Mouse (Mus musculus) heart, postnatal 36 days (tissue): ENCODE data around the gene Chd2. TPM values are rescaled to one million over a fixed set of nuclear protein-coding genes. Genes with fewer than 3 reads are reported as not detected.
"Not testable (repeated sequence)": the region's sequence is repeated elsewhere in the genome, so short reads cannot be mapped to it uniquely, and the experiment has no call there.

ENCODE experiments used
- DNase-seq, 2 experiments: peaks; one replicate each; pipeline ENCODE4 v3.0.0; 2021 to 2022
- intact Hi-C: fragments of 180-260 bp; cut with DNase I; formaldehyde crosslinking; loops from one replicate; pipeline ENCODE4 v1.15.1; 2025
- total RNA-seq, 2 experiments: library from RNA; stranded (reverse); gene quantifications; 2 replicates each; pipeline ENCODE4 v1.2.3; 2021

Chd2 gene
- total RNA-seq, 2 experiments from 2014 or later = 49.0 to 52.1 TPM

DNA sequence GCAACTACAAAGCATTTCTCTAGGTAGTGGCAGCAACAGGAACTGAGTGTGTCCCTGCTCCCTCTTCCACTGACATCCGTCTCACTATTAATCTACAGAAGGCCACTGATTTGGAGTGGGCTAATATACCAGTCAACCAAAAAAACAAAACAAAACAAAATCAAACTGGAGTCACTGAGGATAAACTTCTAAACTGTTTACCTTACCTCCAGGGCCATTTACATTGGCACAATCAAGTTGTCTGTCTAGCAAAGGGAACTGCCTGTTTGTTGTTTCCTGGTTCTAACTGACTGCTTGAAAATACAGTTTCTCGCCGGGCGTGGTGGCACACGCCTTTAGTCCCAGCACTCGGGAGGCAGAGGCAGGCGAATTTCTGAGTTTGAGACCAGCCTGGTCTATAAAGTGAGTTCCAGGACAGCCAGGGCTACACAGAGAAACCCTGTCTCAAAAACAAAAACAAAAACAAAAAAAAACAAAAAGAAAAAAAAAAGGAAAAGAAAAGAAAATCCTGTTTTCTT is 13.2 kb downstream of the Chd2 start:
- not testable (repeated sequence) for DNase-seq
- intact Hi-C loops = loop anchor here (10.0 kb wide), 1 partner anchor 216 kb away; the partner anchor contains the start of gene Fam174b

DNA sequence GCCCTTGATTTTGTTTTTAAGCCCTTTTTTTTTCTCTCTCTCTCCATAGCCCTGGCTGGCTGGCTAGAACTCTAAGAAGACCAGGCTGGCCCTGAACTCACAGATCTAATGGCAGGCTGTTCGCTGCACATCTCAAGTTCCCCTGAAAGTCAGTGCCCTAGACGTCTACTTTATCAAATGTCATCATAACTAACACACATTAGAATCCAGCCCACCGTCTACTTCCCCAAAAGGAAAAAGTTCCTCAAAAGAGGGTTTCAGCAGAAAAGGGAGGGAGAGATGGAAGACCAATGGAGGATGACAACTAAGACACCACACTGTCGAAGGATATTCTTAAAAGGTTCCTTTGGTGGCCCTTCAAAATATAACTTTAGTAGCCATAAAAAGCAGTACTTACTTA is 14.4 kb downstream of the Chd2 start:
- intact Hi-C loops = loop anchor here (10.0 kb wide), 1 partner anchor 218 kb away; the partner anchor contains the start of gene Fam174b
- no peak for DNase-seq

DNA sequence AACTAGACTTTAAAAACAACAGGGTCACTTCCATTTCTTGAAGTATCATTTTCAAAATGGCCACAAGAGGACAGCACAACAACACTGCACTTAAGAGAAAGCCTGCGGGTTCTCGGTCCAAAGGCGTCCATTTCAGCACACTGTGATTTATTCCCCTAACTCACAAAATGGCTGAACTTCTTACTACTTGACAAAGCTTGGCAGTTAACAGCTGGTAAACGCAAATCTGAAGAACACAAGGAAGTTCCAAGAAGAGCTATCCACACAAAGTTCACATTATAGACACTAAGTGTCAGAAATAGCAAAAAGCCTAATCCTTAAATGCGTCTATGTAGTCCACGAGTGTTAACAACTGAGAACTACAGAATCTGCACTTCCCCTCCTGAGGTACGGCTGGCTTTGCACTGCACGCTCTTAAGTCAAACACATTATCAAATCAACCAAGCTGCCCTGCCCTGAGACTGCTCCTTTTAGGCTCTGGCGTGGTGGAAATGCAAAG is 17.1 kb downstream of the Chd2 start:
- intact Hi-C loops = loop anchor here (1.0 to 10.0 kb wide), 4 partner anchors 11 to 220 kb away; partner anchors contain the start of gene Fam174b

DNA sequence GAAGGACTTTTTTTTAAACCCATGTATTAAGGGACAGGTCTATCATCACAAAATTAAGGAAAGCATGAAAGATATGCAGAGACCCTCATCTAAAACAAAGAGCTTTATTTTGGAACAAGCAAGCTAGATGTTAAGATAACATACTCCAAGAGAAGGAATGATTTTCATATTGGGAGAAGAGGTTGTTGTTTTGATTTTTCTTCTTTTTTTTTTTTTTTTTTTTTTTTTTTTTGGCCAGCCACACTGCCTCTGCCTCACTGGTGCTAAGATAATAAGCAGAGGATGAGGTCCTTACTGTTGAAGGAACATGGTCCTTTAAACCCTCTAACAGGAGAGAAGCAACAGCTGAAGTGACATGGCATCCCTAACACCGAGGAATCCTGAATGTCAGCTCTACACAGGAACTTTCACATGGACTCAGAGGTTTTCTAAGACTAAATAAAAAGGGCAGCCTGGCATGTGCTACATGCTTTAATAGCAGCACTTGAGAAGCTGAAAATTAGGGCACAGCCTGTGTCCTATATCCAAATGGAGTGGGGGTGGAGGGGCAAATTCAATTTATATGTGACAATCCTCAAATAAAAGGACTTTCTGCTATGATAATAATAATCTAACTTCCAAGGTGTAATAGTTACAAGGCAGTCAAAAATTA is 17.9 kb downstream of the Chd2 start:
- no peak for DNase-seq

More for the DNA sequence above, 17.1 kb downstream of the Chd2 start:
- no peak for DNase-seq

DNA sequence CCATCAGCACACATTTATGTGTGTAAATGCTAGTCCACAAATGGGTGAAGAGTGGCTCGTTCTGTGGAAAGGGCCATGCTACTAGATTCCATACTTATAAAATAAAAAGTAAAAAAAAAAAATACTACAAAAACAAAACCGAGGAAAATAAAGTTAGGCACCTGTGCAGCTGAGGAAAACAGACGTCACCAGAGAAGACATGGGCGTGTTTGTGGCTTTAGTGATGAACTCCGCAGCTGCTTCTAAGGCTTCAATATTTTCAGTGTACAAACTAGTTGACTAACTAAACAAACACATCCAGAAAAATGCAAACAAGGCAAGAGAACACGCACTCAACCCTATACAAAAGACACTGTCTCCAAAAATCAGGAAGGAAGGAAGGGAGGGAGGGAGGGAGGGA is 18.4 kb downstream of the Chd2 start:
- DNase-seq = no peak
- intact Hi-C loops = loop anchor here (10.0 kb wide), 1 partner anchor 222 kb away; the partner anchor contains the start of gene Fam174b

More for the DNA sequence above, 17.9 kb downstream of the Chd2 start:
- intact Hi-C loops = loop anchor here (1.0 to 10.0 kb wide), 4 partner anchors 12 to 221 kb away; partner anchors contain the start of gene Fam174b

DNA sequence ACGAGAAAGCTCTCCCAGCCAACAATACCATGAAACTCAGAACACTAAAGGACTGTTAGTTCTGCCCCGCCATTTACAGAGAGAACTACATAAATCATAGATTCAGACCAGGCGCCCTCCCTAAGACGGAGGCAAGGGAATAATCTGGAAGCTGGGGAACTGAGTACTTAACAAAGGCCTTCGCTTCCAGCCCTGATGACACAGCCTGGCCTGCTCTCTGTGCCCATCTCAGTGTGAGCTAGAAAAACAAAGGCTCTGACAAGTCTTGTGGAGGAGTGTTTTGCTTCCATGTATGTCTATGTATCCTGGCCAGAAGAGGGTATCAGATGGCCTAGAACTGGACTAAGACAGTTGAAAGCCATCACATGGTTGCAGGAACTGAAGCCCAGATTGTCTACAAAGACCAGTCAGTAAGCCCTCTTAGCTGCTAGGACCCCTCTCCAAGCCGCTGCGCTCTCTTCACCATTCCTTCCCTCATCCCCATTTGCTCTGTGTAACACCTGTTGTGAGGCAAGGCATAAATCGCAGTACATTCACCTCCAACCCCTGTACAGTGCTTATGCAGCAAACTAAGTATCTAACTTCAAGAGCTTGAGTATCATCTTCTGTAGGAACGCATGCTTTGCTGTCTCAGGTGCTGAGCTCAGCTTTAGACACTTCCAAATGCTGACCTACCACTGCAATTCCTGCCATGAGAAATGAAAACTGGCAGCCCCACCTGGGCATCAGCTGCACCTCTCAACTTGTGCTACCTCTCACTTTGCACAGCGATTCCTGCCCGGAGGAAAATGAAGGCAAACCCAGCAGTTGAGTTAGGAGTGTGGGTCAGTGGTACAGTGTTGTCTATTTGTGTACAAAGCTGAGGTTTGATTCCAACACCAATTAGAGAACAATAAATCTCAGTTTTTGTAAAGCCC is 20.1 kb downstream of the Chd2 start:
- intact Hi-C loops = loop anchor here (10.0 kb wide), 1 partner anchor 223 kb away; the partner anchor contains the start of gene Fam174b

DNA sequence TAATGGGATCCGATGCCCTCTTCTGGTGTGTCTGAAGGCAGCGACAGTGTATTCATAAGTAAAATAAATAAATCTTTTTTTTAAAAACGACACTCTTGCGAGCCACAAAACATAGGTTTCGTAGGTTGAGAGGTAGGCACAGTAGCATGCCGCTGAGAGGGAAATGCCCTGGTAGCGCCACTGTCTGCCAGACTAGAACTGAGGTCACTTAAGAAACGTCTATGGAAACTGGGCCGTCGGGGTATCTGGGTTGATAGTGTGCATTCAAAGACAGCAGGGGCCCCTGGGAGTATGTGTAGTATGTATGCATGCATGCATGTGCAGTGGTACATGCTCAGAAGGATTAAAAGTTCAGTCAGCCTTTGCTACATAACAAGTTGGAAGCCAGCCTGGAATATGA is 21.4 kb downstream of the Chd2 start:
- no peak for DNase-seq
- intact Hi-C loops = loop anchor here (10.0 kb wide), 1 partner anchor 225 kb away; the partner anchor contains the start of gene Fam174b

More for the DNA sequence above, 20.1 kb downstream of the Chd2 start:
- DNase-seq = no peak

DNA sequence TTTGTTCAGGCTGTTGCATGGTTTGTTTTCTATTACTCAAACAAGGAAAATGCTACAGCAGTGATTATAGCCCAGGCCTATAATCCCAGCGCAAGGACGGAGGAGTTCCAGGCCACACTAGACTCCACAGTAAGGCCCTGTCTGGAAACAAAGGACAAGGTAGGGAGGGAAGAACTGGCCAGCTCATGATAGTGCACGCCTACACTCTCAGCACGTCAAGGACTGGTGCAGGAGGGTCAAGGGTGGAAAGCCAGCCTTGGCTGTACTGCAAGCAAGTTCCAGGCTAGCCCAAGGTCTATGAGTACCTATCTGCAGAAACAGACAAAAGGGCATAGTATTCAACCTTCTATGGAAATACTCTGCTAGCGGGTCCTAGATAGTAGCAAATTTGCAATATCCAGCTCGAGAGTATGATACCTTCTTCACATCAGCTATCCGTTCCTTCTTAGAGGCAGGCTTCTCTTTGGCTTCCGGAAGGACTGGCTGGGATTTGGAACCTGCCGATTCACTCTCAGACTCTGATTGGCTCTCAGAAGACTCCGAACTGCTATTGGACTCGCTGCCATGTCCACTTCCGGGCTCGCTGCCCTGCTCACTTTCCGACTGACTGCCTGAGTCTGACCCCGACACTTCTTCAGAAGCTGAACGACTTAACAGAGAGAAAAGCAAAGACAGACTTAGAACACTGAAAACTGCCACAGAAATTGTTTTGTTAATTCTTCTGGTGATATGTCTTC is 22.4 kb downstream of the Chd2 start:
- intact Hi-C loops = no loop called here
- no peak for DNase-seq

DNA sequence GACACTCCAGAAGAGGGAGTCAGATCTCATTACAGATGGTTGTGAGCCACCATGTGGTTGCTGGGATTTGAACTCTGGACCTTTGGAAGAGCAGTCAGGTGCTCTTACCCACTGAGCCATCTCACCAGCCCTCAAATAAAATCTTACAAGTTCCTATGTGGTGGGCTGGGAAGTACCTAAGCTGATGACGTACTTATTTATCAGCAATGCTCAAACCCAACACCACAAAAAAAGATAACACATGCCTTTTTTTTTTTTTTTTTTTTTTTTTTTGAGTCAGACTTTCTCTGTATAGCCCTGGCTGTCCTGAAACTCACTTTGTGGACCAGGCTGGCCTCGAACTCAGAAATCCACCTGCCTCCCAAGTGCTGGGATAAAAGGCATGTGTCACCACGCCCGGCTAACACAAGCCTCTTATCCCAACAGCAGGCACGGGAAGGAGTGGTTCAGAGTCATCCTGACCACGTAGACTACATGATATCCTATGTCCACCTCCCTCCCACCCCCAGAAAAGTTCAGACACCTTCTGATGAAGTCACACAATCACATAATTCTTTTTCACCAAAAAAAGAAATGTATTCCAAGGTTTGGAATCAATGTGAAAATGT is 23.2 kb downstream of the Chd2 start:
- intact Hi-C loops, DNase-seq: not testable (repeated sequence)

DNA sequence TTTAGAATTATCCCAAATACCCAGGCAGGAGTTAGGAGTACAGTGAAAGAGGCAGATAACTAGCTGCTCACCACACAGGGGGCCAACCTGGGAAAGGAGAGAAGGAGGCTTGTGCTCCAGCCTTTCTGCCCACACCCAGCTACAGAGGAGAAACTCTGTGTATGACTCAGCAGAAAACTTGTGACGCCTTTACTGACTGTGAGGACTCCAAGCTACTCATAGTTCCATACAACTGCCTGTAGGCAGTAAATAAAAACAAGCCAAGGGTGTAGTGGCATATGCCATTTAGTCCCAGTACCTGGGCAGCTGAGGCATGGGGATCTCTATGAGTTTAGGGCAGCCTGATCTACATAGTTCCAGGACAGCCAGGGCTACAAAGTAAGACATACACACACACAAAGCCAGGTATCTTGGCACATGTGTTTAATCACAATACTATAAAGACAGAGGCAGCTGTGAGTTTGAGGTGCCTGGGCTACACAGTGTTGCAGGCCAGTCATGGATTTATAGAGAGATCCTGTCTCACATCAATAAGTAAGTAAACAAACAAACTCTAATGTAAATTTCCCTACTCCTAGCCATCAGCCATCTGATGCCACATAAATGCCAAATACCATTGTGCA is 24.1 kb downstream of the Chd2 start:
- intact Hi-C loops = no loop called here
- DNase-seq = no peak

DNA sequence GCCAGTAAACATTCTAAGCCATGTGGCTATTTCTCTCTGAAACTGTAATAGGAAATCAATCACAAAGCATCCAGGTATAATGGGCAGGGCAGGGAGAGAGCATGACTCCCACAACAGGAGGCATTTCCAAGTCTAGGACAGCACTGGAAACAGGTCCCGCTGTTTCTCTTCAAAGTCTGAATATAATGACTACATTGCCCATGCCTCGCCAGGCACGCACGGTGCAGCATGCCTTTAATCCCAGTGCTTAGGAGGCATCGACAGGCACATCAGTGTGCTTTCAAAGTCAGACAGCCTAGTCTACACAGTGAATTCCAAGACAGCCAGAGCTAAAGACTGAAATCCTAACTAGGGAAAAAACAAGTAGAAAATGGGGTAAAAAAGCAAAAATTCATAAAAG is 24.8 kb downstream of the Chd2 start:
- DNase-seq = no peak
- intact Hi-C loops = no loop called here

DNA sequence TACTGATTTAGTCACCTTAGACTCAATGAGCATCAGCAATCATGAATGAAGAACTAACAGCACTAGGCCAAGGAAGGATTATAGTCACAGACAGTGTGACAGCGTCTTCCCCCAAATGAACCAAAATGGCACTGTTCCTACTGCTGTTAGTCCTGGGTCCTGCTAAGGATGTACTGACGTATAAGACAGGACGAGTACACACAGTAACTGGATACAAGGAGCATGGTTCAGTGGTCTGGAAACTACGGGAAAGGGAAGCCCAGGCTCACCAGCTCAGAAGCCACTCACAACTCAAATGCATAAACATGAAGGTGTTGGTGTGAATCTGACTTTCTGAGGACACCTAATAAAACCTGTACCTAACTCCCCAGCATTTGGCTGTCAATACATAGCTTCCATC is 27.1 kb downstream of the Chd2 start:
- DNase-seq = no peak
- intact Hi-C loops = no loop called here

DNA sequence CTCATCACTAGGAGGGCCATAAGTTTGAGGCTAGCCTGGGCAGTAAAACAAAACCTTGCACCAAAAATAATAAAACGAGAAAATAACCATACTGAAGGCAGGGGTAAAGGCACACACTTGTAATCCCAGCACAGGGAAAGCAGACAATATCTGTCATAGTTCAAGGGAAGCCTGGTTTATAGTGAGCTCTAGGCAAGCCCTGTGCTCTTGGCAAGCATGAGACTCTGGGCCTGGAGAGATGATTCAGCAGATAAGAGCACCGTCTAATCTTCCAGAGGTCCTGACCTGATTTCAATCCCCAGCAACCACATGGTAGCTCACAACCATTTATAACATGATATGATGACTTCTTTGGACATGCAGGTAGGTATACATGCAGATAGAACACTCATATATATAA is 29.2 kb downstream of the Chd2 start:
- intact Hi-C loops = no loop called here
- no peak for DNase-seq

DNA sequence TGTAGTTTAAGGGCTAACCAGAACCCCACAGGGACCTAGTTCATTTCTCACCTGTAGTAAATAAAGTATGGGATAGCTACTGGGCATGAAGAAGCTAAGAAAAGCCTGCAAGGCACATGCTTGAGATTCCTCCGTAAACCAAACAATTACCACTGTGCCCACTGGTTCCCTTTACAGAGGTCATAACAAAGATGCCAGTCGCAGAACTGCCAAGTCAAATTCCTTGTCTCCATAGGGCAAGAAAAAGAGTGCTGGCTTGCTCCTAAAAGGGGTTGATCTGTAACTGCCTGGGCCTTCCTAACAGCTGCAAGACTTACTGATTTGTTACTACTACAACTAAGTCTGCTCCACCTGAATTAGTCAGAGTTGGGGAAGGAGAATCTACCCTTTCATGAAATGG is 32.9 kb downstream of the Chd2 start:
- intact Hi-C loops = no loop called here
- no peak for DNase-seq

DNA sequence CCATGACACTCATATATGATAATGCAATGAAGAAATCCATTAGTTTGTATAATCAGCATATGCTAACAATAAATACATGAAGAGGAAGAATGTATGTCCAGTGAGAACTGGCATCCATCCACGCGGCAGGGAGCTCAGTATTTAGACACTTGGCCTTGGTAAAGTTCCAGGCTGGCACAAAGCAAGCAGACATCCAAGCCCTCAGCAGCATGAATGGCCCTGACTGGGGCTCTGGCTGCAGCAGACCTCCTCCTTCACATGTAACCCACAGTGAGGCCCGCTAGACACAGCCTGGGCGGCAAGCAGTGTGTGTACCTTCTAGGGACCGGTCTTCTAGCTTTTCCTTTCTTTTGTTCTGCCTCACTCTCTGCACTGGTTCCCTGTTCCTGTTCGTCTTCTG is 34.1 kb downstream of the Chd2 start:
- DNase-seq = no peak
- intact Hi-C loops = no loop called here

DNA sequence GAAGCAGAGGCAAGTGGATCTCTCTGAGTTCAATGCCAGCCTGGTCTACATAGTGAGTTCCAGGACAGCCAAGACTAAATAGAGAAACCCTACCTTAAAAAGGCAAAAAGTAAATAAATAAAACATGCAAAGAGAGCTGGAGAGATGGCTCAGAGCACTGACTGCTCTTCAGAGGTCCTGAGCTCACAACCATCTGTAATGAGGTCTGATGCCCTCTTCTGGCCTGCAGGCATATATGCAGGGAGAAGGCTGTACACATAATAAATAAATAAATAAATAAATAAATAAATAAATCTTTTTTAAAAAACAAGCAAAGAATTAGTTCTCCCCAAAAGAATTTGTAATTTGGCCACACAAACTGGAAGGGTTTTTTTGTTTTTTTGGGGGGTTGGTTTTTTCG is 34.8 kb downstream of the Chd2 start:
- intact Hi-C loops = no loop called here

DNA sequence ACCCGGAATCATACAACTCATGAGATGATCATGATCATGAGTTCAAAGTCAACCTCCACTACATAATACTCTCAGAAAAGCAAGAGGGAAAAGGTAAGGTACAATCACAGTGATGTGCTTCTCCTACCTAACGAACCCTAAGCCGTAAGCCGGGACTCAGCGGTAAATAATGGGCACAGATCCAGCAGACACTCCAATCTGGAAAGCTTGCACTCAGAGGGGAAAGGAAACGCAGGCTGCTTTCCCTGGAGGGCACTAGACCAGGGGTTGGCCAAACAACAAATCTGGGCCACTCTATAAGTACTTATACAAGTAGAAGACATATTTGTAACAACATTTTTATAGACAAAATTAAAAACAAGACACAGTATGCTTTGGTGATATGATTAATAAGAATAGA is 36.4 kb downstream of the Chd2 start:
- DNase-seq = no peak
- intact Hi-C loops = no loop called here

More for the DNA sequence above, 34.8 kb downstream of the Chd2 start:
- no peak for DNase-seq

DNA sequence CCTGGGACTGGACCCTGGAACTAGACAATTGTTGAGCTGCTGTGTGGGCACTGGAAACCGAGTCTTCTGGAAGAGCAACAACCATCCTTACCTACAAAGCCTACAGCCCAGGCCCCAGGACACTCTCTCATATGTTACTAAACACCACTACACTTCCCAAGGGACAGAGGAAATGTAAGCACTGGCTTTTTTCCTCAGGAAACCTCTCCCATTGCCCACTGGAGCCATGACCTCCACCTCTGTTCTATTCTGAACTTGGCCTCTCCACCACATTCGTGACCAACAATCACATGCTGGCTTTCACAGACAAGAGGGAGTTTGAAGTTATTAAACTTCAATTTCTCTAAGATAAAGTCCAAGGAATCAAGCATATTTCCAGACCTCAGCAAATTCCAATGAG is 43.4 kb downstream of the Chd2 start:
- no peak for DNase-seq
- intact Hi-C loops = no loop called here

DNA sequence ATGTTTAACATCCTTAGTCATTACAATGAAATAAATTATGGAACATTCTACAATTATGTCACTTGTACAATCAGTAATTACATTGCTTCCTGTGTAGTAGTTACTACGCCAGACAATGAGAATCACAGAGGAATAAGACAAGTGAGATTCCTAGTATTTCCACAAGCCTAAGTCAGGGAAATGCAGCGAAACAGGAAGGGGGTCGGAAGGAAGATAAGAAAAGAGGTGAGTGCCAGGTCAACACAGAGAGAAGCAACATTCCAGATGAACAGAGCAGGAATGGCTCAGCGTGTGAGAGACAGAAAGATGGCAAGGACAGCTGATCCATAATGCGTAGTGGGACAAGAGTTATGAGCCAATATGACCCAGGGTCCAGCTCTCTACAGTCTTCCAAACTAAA is 52.4 kb downstream of the Chd2 start:
- DNase-seq = no peak
- intact Hi-C loops = no loop called here
